Mouse (Mus musculus): Measurements from ENCODE around the gene Trim65. TPM values are rescaled to one million over a fixed set of nuclear protein-coding genes. Genes with fewer than 3 reads are reported as not detected.

The Trim65 gene
- total and polyA plus RNA-seq, 3 experiments = 0.66 to 2.0 (median 1.4) TPM

DNA sequence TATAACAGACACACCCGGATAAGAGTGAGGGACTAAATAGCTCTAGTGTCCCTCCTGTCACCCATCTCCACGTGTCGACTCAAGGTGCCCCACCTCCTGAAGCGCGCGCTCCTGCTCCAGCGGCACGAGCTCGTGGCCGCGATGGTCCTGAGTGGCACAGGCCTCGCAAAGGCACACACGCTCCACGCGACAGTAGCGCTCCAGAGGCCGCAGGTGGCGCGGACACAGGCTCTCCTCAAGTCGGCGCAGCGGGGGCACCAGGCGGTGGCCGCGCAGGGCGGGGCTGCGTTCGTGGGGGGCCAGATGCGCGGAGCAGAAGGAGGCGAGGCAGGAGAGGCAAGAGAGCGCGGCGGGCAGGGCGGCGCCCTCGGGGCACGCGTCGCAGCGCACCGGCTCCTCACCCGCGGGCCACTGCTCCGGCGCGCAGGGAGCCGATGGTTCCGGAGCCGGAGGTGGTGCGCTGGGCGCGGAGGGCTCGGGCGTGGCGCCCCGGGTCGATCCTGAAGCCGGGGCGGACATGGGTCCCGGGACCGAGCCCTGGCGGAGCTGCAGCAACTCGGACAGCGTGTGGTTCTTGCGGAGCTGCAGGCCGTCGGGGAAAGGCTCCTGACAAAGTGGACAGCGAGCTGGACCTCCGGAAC is 21.4 kb downstream of the Trim65 start:
- TF ChIP-seq TCF12 (IDR thresholded peaks at IDR 0.05; ENCODE audit: low read depth, low read length) = no peak
- TF ChIP-seq ELF1 (IDR thresholded peaks at IDR 0.05; ENCODE audit: low read depth, low read length) = no peak
- no peak for TF ChIP-seq SMC3 (IDR thresholded peaks at IDR 0.05; ENCODE audit: low read depth, low read length)
- no peak for TF ChIP-seq MYC (IDR thresholded peaks at IDR 0.05; ENCODE audit: low read depth, low read length)
- Histone ChIP-seq H3K9ac (ENCODE audit: insufficient read depth, low read depth) (no peak overlapping the region), H3K9me3 (replicated peaks; ENCODE audit: low read length) (peaks cover 12% of the 10 kb centered on the region), H3K27ac (ENCODE audit: insufficient read depth, low read depth) (no peak overlapping the region), H3K4me2 (ENCODE audit: insufficient read depth, low read depth, poor library complexity, severe bottlenecking) (no peak overlapping the region), H3K79me2 (replicated peaks; ENCODE audit: control insufficient read depth, extremely low read depth, insufficient read depth, poor library complexity, severe bottlenecking) (no peaks in the 10 kb centered on the region), H3K27me3 (replicated peaks) (no peaks in the 10 kb centered on the region), H3K36me3 (replicated peaks in 1 of 2; ENCODE audit: control insufficient read depth in 1 of 2, insufficient read depth in 1 of 2, low read length in 1 of 2) (no peaks in the 10 kb centered on the region), H3K4me1 (ENCODE audit: control insufficient read depth in 1 of 2, insufficient read depth in 2 of 2) (peaks cover 13 to 14% of the 10 kb centered on the region in 2 experiments), H3K4me3 (replicated peaks in 1 of 3; ENCODE audit: low read depth in 2 of 3, low read length in 2 of 3, poor library complexity in 1 of 3) (no peak overlapping the region)
- DNase-seq (ENCODE audit: extremely low read depth) = no peak
- dilution Hi-C loops (cut with MboI; ENCODE audit: extremely low pct_ligation_motif_present, extremely low pct_unique_long_range_greater_than_20kb, low sequenced_read_pairs) = no loop called here
- in situ Hi-C loops (cut with MboI; ENCODE audit: low pct_ligation_motif_present, low pct_unique_long_range_greater_than_20kb, low sequenced_read_pairs) = no loop called here

- Histone ChIP-seq H3K79me2 (replicated peaks; ENCODE audit: control insufficient read depth, extremely low read depth, insufficient read depth, poor library complexity, severe bottlenecking) (no peaks in the 10 kb centered on the region), H3K36me3 (replicated peaks in 1 of 2; ENCODE audit: control insufficient read depth in 1 of 2, insufficient read depth in 1 of 2, low read length in 1 of 2) (no peaks in the 10 kb centered on the region), H3K4me2 (ENCODE audit: insufficient read depth, low read depth, poor library complexity, severe bottlenecking) (no peak overlapping the region), H3K4me3 (replicated peaks in 1 of 3; ENCODE audit: low read depth in 2 of 3, low read length in 2 of 3, poor library complexity in 1 of 3) (no peak overlapping the region), H3K27ac (ENCODE audit: insufficient read depth, low read depth) (no peak overlapping the region), H3K9me3 (replicated peaks; ENCODE audit: low read length) (peaks cover 12% of the 10 kb centered on the region), H3K4me1 (ENCODE audit: control insufficient read depth in 1 of 2, insufficient read depth in 2 of 2) (peaks cover 18 to 24% of the 10 kb centered on the region in 2 experiments), H3K27me3 (replicated peaks) (no peaks in the 10 kb centered on the region), H3K9ac (ENCODE audit: insufficient read depth, low read depth) (no peak overlapping the region)
- TF ChIP-seq POLR2AphosphoS2 (IDR thresholded peaks at IDR 0.05; ENCODE audit: low read depth, low read length) = no peak
- no peak for TF ChIP-seq USF2 (conservative IDR thresholded peaks at IDR 0.05; ENCODE audit: low read depth, low read length)
- no peak for TF ChIP-seq USF1 (IDR thresholded peaks at IDR 0.05; ENCODE audit: low read depth, low read length)
- DNase-seq (ENCODE audit: extremely low read depth) = no peak
- dilution Hi-C loops (cut with MboI; ENCODE audit: extremely low pct_ligation_motif_present, extremely low pct_unique_long_range_greater_than_20kb, low sequenced_read_pairs) (no loop called here), in situ Hi-C loops (cut with MboI; ENCODE audit: low pct_ligation_motif_present, low pct_unique_long_range_greater_than_20kb, low sequenced_read_pairs) (no loop called here)
Observed at GRCm38 (mm10) chr11:116108464-116109137, 22.3 kb downstream of the Trim65 start.

DNA sequence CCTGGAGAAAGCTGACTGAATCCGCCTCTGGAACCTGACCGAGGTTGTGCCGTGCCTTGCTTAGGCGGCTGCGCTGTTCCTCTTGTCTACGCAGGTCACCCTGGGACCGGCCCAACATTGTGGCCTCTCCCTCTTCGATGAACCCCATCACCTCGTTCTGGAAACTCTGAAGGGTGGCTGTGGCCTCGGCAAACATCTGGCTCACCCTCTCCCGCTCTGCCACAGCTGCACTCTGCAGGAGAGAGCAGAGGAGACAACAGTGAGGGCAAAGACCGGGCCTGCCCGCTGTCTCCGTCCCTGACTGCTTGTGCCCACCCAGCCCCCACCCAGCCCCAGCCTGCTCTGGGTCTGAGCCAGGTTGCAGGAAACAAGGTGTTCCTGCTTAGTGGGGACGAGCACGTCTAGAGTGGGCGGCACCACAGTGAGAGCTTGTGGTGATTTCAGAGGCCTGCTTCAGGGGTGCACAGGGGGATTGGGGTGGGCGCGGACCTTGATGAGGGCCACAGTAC is 23.1 kb downstream of the Trim65 start:
- dilution Hi-C loops (cut with MboI; ENCODE audit: extremely low pct_ligation_motif_present, extremely low pct_unique_long_range_greater_than_20kb, low sequenced_read_pairs) = no loop called here
- no peak for TF ChIP-seq CHD2 (IDR thresholded peaks at IDR 0.05; ENCODE audit: low read length)
- TF ChIP-seq GABPA (IDR thresholded peaks at IDR 0.05; ENCODE audit: insufficient replicate concordance, low read depth, low read length) = no peak
- no peak for TF ChIP-seq PAX5 (IDR thresholded peaks at IDR 0.05; ENCODE audit: low read length)
- TF ChIP-seq NRF1 (IDR thresholded peaks at IDR 0.05; ENCODE audit: low read depth, low read length) = no peak
- TF ChIP-seq JUN (IDR thresholded peaks at IDR 0.05; ENCODE audit: insufficient read depth, low read depth, low read length) = no peak
- TF ChIP-seq HCFC1 (IDR thresholded peaks at IDR 0.05; ENCODE audit: low read depth, low read length) = no peak
- TF ChIP-seq IRF4 (IDR thresholded peaks at IDR 0.05; ENCODE audit: low read depth, low read length) = no peak
- TF ChIP-seq ETS1 (conservative IDR thresholded peaks at IDR 0.05; ENCODE audit: low read depth, low read length) = no peak
- no peak for TF ChIP-seq ZNF384 (IDR thresholded peaks at IDR 0.05; ENCODE audit: low read depth, low read length)
- TF ChIP-seq RAD21 (IDR thresholded peaks at IDR 0.05; ENCODE audit: low read depth, low read length) = no peak
- no peak for TF ChIP-seq SMC3 (IDR thresholded peaks at IDR 0.05; ENCODE audit: low read depth, low read length)
- no peak for TF ChIP-seq POLR2A (IDR thresholded peaks at IDR 0.05; ENCODE audit: low read depth, low read length)
- TF ChIP-seq MAZ (IDR thresholded peaks at IDR 0.05; ENCODE audit: low read depth, low read length) = no peak
- no peak for TF ChIP-seq MAFK (IDR thresholded peaks at IDR 0.05; ENCODE audit: insufficient replicate concordance, low read length)
- TF ChIP-seq ZC3H11A (IDR thresholded peaks at IDR 0.05; ENCODE audit: low read depth, low read length) = no peak
- no peak for TF ChIP-seq NELFE (IDR thresholded peaks at IDR 0.05; ENCODE audit: low read depth, low read length)
- no peak for TF ChIP-seq EP300 (IDR thresholded peaks at IDR 0.05; ENCODE audit: low read length)
- no peak for TF ChIP-seq UBTF (IDR thresholded peaks at IDR 0.05; ENCODE audit: low read depth, low read length)
- Histone ChIP-seq H3K79me2 (replicated peaks; ENCODE audit: control insufficient read depth, extremely low read depth, insufficient read depth, poor library complexity, severe bottlenecking) (no peaks in the 10 kb centered on the region), H3K4me2 (ENCODE audit: insufficient read depth, low read depth, poor library complexity, severe bottlenecking) (no peak overlapping the region), H3K27ac (ENCODE audit: insufficient read depth, low read depth) (no peak overlapping the region), H3K4me3 (replicated peaks in 1 of 3; ENCODE audit: low read depth in 2 of 3, low read length in 2 of 3, poor library complexity in 1 of 3) (no peak overlapping the region), H3K27me3 (replicated peaks) (no peaks in the 10 kb centered on the region), H3K9me3 (replicated peaks; ENCODE audit: low read length) (peaks cover 12% of the 10 kb centered on the region), H3K9ac (ENCODE audit: insufficient read depth, low read depth) (no peak overlapping the region), H3K36me3 (replicated peaks in 1 of 2; ENCODE audit: control insufficient read depth in 1 of 2, insufficient read depth in 1 of 2, low read length in 1 of 2) (no peaks in the 10 kb centered on the region), H3K4me1 (ENCODE audit: control insufficient read depth in 1 of 2, insufficient read depth in 2 of 2) (peaks cover 18 to 27% of the 10 kb centered on the region in 2 experiments)
- in situ Hi-C loops (cut with MboI; ENCODE audit: low pct_ligation_motif_present, low pct_unique_long_range_greater_than_20kb, low sequenced_read_pairs) = no loop called here
- DNase-seq (ENCODE audit: extremely low read depth) = no peak
